Mouse (Mus musculus): Measurements from ENCODE around the gene Npr2. TPM values are rescaled to one million over a fixed set of nuclear protein-coding genes. Genes with fewer than 3 reads are reported as not detected.

Npr2 gene
- 11.2 and 13.7 TPM in 2 replicates for polyA plus RNA-seq (2014; fragmentation: Nextera tagmentation; extraction: Ambion mirVana)

DNA sequence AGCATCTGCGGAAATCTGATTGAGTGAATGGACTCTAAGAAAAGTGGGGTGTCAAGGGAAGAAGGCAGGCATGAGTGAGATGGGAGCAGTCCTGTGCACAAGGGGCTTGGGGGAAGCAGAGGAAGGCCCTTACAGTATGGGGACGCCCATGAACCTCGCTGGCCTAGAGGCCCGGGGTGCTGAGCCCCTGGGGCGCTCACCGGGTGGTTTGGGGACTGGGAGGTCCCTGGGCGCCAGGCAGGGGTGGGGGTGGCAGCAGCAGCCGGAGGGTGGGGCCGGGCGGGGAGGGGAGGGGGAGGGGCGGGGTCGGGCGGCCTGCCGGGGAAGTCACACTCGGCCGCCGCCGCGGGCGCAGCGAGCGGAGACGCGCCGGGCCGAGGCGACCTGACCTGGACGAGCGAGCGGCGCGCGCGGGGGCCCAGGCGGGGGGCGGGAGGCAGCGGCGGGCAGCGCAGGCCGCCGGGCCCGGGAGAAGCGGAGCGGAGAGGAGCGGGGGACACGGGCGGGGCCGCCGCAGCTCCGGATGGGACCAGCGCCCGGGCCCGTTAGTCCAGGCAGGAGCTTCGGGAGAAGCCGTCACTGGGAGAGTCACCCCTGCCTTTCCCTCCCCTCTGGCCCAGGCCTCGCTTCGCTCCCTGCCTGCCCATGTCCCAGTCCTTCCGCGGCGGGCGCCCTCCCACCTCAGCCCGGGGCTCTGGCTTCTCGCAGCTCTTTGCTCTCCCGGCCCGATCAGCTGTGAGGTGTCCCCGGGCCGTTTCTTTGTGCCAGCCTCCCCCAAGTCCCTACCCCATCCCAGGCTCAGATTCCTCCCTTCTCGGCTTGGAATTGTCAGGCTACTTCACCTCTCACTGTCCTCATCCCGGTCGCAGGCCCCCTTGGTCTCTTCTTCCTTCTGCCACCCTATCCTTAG, at the start of gene Npr2:
TSS of gene Npr2 (plus strand) at position 890 of the 910 bp plus-strand sequence.
- peak within 1 kb of the TSS; percentile 65 for H3K27ac ChIP-seq (ENCODE audit: low read depth)
- H3K4me3 ChIP-seq (ENCODE audit: low read depth, low read length) = peak within 1 kb of the TSS; percentile 67
- H3K4me1 ChIP-seq (ENCODE audit: insufficient read depth) = 0 out of 2 replicates have a peak, but pooled peaks cover 7% of the 10 kb centered on the region
- peak; percentile 71 for ATAC-seq (ENCODE audit: insufficient read depth)
- H3K9me3 ChIP-seq (ENCODE audit: low read depth, low read length) = no peaks in the 10 kb centered on the region
- peak within 1 kb of the TSS; percentile 87 for H3K4me2 ChIP-seq
- peak; percentile 73 for DNase-seq
- H3K27me3 ChIP-seq (ENCODE audit: insufficient read depth, low read length) = peaks cover 11% of the 10 kb centered on the region
- TF ChIP-seq CTCF (IDR thresholded peaks at IDR 0.05; ENCODE audit: low read depth) = no peak
- no peaks in the 10 kb centered on the region for H3K36me3 ChIP-seq (ENCODE audit: insufficient read depth)
- H3K9ac ChIP-seq = peak within 1 kb of the TSS; percentile 84
- 1% methylated on average over 55 of the region's 70 CpGs for WGBS

GRCm38 (mm10) chr4:43582241-43582640, 49.5 kb upstream of the Npr2 start:
- Histone ChIP-seq H3K27ac (ENCODE audit: low read depth) (no peak overlapping the region), H3K4me3 (ENCODE audit: low read depth, low read length) (no peak overlapping the region), H3K36me3 (ENCODE audit: insufficient read depth) (peaks cover 49% of the 10 kb centered on the region), H3K4me1 (ENCODE audit: insufficient read depth) (peaks cover 10% of the 10 kb centered on the region; the same call in 1 of the 2 replicates), H3K4me2 (no peak overlapping the region), H3K27me3 (ENCODE audit: insufficient read depth, low read length) (no peaks in the 10 kb centered on the region), H3K9me3 (ENCODE audit: low read depth, low read length) (no peaks in the 10 kb centered on the region), H3K9ac (no peak overlapping the region)
- ATAC-seq (ENCODE audit: insufficient read depth) (no peak), DNase-seq (no peak)
- no peak for TF ChIP-seq CTCF (IDR thresholded peaks at IDR 0.05; ENCODE audit: low read depth)
- 87% methylated on average over 5 of the region's 5 CpGs for WGBS

DNA sequence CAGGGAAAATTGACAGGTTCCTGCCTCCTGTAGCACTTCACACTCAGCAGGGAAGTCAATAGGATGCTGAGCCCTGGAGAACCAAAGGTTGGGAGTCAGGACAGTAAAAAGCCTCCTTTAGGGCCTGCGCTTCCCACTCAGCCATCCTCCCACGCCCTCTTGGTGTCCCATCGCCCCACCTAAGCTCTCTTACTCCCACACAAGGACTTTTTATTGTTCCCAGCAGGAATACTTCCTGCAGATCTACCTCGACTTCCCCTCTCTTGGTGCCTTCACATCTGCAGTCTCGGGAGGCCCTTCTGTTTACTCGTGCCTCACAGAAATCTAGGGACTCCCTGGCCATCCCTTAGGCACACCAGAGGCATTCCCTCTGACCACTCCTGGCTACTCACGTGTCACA, 48.3 kb upstream of the Npr2 start:
- ATAC-seq (ENCODE audit: insufficient read depth) = no peak
- no peak overlapping the region for H3K27ac ChIP-seq (ENCODE audit: low read depth)
- DNase-seq = no peak
- 63% methylated on average over 7 of the region's 7 CpGs for WGBS
- no peaks in the 10 kb centered on the region for H3K27me3 ChIP-seq (ENCODE audit: insufficient read depth, low read length)
- H3K9ac ChIP-seq = no peak overlapping the region
- no peak for TF ChIP-seq CTCF (IDR thresholded peaks at IDR 0.05; ENCODE audit: low read depth)
- H3K4me2 ChIP-seq = no peak overlapping the region
- H3K4me3 ChIP-seq (ENCODE audit: low read depth, low read length) = no peak overlapping the region
- peaks cover 6% of the 10 kb centered on the region; the same call in 1 of the 2 replicates for H3K4me1 ChIP-seq (ENCODE audit: insufficient read depth)
- no peaks in the 10 kb centered on the region for H3K9me3 ChIP-seq (ENCODE audit: low read depth, low read length)
- peaks cover 49% of the 10 kb centered on the region for H3K36me3 ChIP-seq (ENCODE audit: insufficient read depth)

GRCm38 (mm10) chr4:43584444-43585416, 47.0 kb upstream of the Npr2 start, which contains the start of gene Msmp:
Msmp (minus strand) TSS chr4:43584494.
- no peak for TF ChIP-seq CTCF (IDR thresholded peaks at IDR 0.05; ENCODE audit: low read depth)
- Histone ChIP-seq H3K4me1 (ENCODE audit: insufficient read depth) (peaks cover 2% of the 10 kb centered on the region; the same call in 1 of the 2 replicates), H3K27ac (ENCODE audit: low read depth) (no peak within 1 kb of the TSS), H3K36me3 (ENCODE audit: insufficient read depth) (peaks cover 49% of the 10 kb centered on the region), H3K9ac (no peak within 1 kb of the TSS), H3K9me3 (ENCODE audit: low read depth, low read length) (no peaks in the 10 kb centered on the region), H3K4me2 (no peak within 1 kb of the TSS), H3K4me3 (ENCODE audit: low read depth, low read length) (no peak within 1 kb of the TSS), H3K27me3 (ENCODE audit: insufficient read depth, low read length) (no peaks in the 10 kb centered on the region)
- 57% methylated on average over 12 of the region's 12 CpGs for WGBS
- no peak for DNase-seq
- ATAC-seq (ENCODE audit: insufficient read depth) = no peak

DNA sequence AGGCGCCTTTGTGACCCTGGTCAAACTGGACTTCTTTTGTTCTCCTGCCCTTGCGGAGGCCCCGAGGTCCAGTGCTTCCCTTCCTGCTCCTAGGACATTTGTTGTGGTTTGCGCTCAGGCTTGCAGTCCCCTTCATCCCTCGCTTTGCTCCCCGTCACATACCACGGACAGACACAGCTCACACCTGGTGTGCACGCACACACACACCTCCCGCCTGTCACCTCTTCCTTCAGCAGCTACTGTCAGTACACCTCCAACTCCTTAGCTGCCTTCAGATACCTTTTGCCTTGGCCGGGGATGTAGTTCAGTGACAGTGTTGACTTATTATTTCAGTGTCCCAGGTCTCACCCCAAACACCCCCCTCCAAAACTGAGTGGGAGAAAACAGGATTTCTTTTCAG, 46.1 kb upstream of the Npr2 start:
- 36% methylated on average over 10 of the region's 10 CpGs for WGBS
- DNase-seq (no peak), ATAC-seq (ENCODE audit: insufficient read depth) (no peak)
- Histone ChIP-seq H3K27me3 (ENCODE audit: insufficient read depth, low read length) (no peaks in the 10 kb centered on the region), H3K4me3 (ENCODE audit: low read depth, low read length) (no peak overlapping the region), H3K36me3 (ENCODE audit: insufficient read depth) (peaks cover 44% of the 10 kb centered on the region), H3K4me2 (no peak overlapping the region), H3K9ac (no peak overlapping the region), H3K4me1 (ENCODE audit: insufficient read depth) (no peaks in the 10 kb centered on the region), H3K27ac (ENCODE audit: low read depth) (no peak overlapping the region), H3K9me3 (ENCODE audit: low read depth, low read length) (no peaks in the 10 kb centered on the region)
- TF ChIP-seq CTCF (IDR thresholded peaks at IDR 0.05; ENCODE audit: low read depth) = no peak

DNA sequence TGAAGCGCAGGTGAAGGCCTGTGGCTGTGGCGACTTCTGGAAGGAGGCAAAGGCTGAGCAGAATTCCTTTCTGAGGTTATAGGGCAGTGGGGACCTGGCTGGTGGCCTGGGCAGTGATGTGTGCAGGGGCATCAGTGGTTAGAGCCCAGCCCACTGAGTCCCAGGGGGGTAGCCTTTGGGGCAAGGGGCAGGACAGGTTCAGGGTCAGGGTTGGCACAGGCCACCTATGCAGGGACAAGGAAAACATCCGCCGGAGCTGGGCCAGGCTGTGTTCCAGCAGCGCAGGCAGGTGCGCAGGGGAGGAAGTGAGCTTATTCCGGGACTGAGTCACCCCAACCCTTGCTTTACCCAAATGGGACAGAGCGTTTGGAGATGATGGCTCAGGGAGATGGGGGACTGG, 45.3 kb upstream of the Npr2 start:
- no peak for ATAC-seq (ENCODE audit: insufficient read depth)
- Histone ChIP-seq H3K27ac (ENCODE audit: low read depth) (no peak overlapping the region), H3K36me3 (ENCODE audit: insufficient read depth) (peaks cover 37% of the 10 kb centered on the region), H3K9me3 (ENCODE audit: low read depth, low read length) (no peaks in the 10 kb centered on the region), H3K4me3 (ENCODE audit: low read depth, low read length) (no peak overlapping the region), H3K4me2 (no peak overlapping the region), H3K4me1 (ENCODE audit: insufficient read depth) (no peaks in the 10 kb centered on the region), H3K9ac (no peak overlapping the region), H3K27me3 (ENCODE audit: insufficient read depth, low read length) (no peaks in the 10 kb centered on the region)
- no peak for TF ChIP-seq CTCF (IDR thresholded peaks at IDR 0.05; ENCODE audit: low read depth)
- DNase-seq = no peak
- WGBS = 63% methylated on average over 8 of the region's 8 CpGs
